Mouse (Mus musculus) lung, embryonic 15.5 days (tissue): ENCODE results near the gene Foxn2. TPM values are rescaled to one million over a fixed set of nuclear protein-coding genes. Genes with fewer than 3 reads are reported as not detected.
A peak's percentile ranks its signal among the peaks of the same experiment; 100 is the strongest.

Source experiments
- ATAC-seq: fragments of 200-750 bp; cut with Nextera tagmentation; 2 replicates; pipeline ENCODE4 v1.8.0; 2017; ENCODE audit warnings: moderate number of reproducible peaks, borderline replicate concordance; ENCODE audit not compliant: low FRiP score, low TSS enrichment; ENCODE audit errors: extremely low read depth
- H3K27ac ChIP-seq: fragments of 300-500 bp; sonication (generic); 2 replicates; pipeline ENCODE4 v1.5.1; 2015; ENCODE audit warnings: moderate library complexity, mild to moderate bottlenecking, inconsistent platforms
- H3K27me3 ChIP-seq: fragments of 300-500 bp; sonication (generic); 2 replicates; pipeline ENCODE4 v1.6.1; 2015; ENCODE audit warnings: inconsistent platforms
- H3K36me3 ChIP-seq: fragments of 300-500 bp; sonication (generic); 2 replicates; pipeline ENCODE4 v1.6.1; 2015; ENCODE audit warnings: inconsistent platforms
- H3K4me1 ChIP-seq: fragments of 300-500 bp; sonication (generic); 2 replicates; pipeline ENCODE4 v1.6.1; 2015; ENCODE audit warnings: inconsistent platforms
- H3K4me2 ChIP-seq: fragments of 300-500 bp; sonication (generic); 2 replicates; pipeline ENCODE4 v1.6.1; 2015; ENCODE audit warnings: inconsistent platforms, mild to moderate bottlenecking, moderate library complexity
- H3K4me3 ChIP-seq: fragments of 300-500 bp; sonication (generic); 2 replicates; pipeline ENCODE4 v1.5.1; 2015; ENCODE audit warnings: mild to moderate bottlenecking, inconsistent platforms
- H3K9ac ChIP-seq: fragments of 300-500 bp; sonication (generic); 2 replicates; pipeline ENCODE4 v1.6.1; 2015; ENCODE audit warnings: inconsistent platforms
- H3K9me3 ChIP-seq: fragments of 300-500 bp; sonication (generic); 2 replicates; pipeline ENCODE4 v1.6.1; 2016; ENCODE audit warnings: inconsistent platforms
- WGBS: fragments of 180-500 bp; shearing (Covaris S2); methylation state at CpG from one replicate; pipeline ENCODE4 v1.1.7; 2015; 5-methylcytosine and 5-hydroxymethylcytosine counted together
- polyA plus RNA-seq: library from polyadenylated mRNA; unstranded; fragments of >200 nt; fragmentation: Nextera tagmentation; extraction: Ambion mirVana; gene quantifications from 2 replicates; pipeline ENCODE4 v1.2.1, GENCODE M21; 2015

Foxn2 gene
- polyA plus RNA-seq, 1 experiment from 2014 or later, result 20.5 TPM

GRCm38 (mm10) chr17:88498090-88498682 lies 57.7 kb downstream of the Foxn2 start:
- no peak for ATAC-seq
- WGBS, result 81% methylated on average over 5 of the region's 5 CpGs
- H3K9ac ChIP-seq, result no peak overlapping the region
- no peaks in the 10 kb centered on the region for H3K9me3 ChIP-seq
- no peak overlapping the region for H3K27ac ChIP-seq
- H3K27me3 ChIP-seq, result no peaks in the 10 kb centered on the region
- H3K4me1 ChIP-seq, result peaks cover 15% of the 10 kb centered on the region
- no peak overlapping the region for H3K4me2 ChIP-seq
- H3K36me3 ChIP-seq, result peaks cover 5% of the 10 kb centered on the region; the same call in 1 of the 2 replicates
- H3K4me3 ChIP-seq, result no peak overlapping the region

GRCm38 (mm10) chr17:88504056-88504455 lies 63.5 kb downstream of the Foxn2 start:
- no peak overlapping the region for H3K9ac ChIP-seq
- H3K9me3 ChIP-seq, result no peaks in the 10 kb centered on the region
- no peaks in the 10 kb centered on the region for H3K27me3 ChIP-seq
- H3K4me1 ChIP-seq, result peaks cover 27% of the 10 kb centered on the region
- H3K36me3 ChIP-seq, result peaks cover 5% of the 10 kb centered on the region; the same call in 1 of the 2 replicates
- H3K4me3 ChIP-seq, result no peak overlapping the region
- H3K27ac ChIP-seq, result peak overlapping the region; percentile 75
- no peak overlapping the region for H3K4me2 ChIP-seq
- WGBS, result 77% methylated on average over 13 of the region's 13 CpGs
- 0 out of 2 replicates have a peak, but pooled peaks have one; percentile 27 for ATAC-seq

GRCm38 (mm10) chr17:88505275-88505723 lies 64.8 kb downstream of the Foxn2 start:
- H3K36me3 ChIP-seq, result no peaks in the 10 kb centered on the region
- WGBS, result 26% methylated on average over 10 of the region's 10 CpGs
- H3K9me3 ChIP-seq, result no peaks in the 10 kb centered on the region
- 0 out of 2 replicates have a peak overlapping the region, but pooled peaks have one; percentile 6 for H3K4me2 ChIP-seq
- no peak; the same call in 1 of the 2 replicates for ATAC-seq
- no peak overlapping the region for H3K4me3 ChIP-seq
- no peaks in the 10 kb centered on the region for H3K27me3 ChIP-seq
- H3K27ac ChIP-seq, result peak overlapping the region; percentile 83
- peaks cover 32% of the 10 kb centered on the region for H3K4me1 ChIP-seq
- no peak overlapping the region for H3K9ac ChIP-seq

- peak overlapping the region; percentile 83; the same call in 1 of the 2 replicates for H3K27ac ChIP-seq
- H3K9ac ChIP-seq, result no peak overlapping the region
- H3K36me3 ChIP-seq, result no peaks in the 10 kb centered on the region
- H3K4me2 ChIP-seq, result no peak overlapping the region
- no peaks in the 10 kb centered on the region for H3K9me3 ChIP-seq
- H3K4me3 ChIP-seq, result no peak overlapping the region
- no peak for ATAC-seq
- 85% methylated on average over 15 of the region's 15 CpGs for WGBS
- H3K4me1 ChIP-seq, result peaks cover 37% of the 10 kb centered on the region
- H3K27me3 ChIP-seq, result no peaks in the 10 kb centered on the region
Measured at GRCm38 (mm10) chr17:88505941-88506340, 65.4 kb downstream of the Foxn2 start.

GRCm38 (mm10) chr17:88507376-88507775 lies 66.9 kb downstream of the Foxn2 start:
- H3K4me1 ChIP-seq, result peaks cover 39% of the 10 kb centered on the region
- ATAC-seq, result no peak
- no peak overlapping the region for H3K4me2 ChIP-seq
- H3K9me3 ChIP-seq, result no peaks in the 10 kb centered on the region
- no peaks in the 10 kb centered on the region for H3K36me3 ChIP-seq
- no peak overlapping the region for H3K9ac ChIP-seq
- no peak overlapping the region for H3K4me3 ChIP-seq
- no peaks in the 10 kb centered on the region for H3K27me3 ChIP-seq
- H3K27ac ChIP-seq, result no peak overlapping the region
- WGBS, result 68% methylated on average over 10 of the region's 10 CpGs

- ATAC-seq, result peak; percentile 72; the same call in 1 of the 2 replicates
- no peaks in the 10 kb centered on the region for H3K27me3 ChIP-seq
- peaks cover 38% of the 10 kb centered on the region for H3K4me1 ChIP-seq
- H3K9ac ChIP-seq, result 0 out of 2 replicates have a peak overlapping the region, but pooled peaks have one; percentile 24
- H3K4me2 ChIP-seq, result peak overlapping the region; percentile 44
- H3K9me3 ChIP-seq, result no peaks in the 10 kb centered on the region
- no peaks in the 10 kb centered on the region for H3K36me3 ChIP-seq
- no peak overlapping the region for H3K4me3 ChIP-seq
- WGBS, result 18% methylated on average over 12 of the region's 12 CpGs
- H3K27ac ChIP-seq, result peak overlapping the region; percentile 49
Measured at GRCm38 (mm10) chr17:88508846-88509508, 68.5 kb downstream of the Foxn2 start.

- ATAC-seq, result no peak
Measured at GRCm38 (mm10) chr17:88509999-88510398, 69.5 kb downstream of the Foxn2 start.

GRCm38 (mm10) chr17:88511095-88511551 lies 70.6 kb downstream of the Foxn2 start:
- no peak overlapping the region for H3K4me3 ChIP-seq
- peak overlapping the region; percentile 35 for H3K4me2 ChIP-seq
- H3K36me3 ChIP-seq, result no peaks in the 10 kb centered on the region
- no peaks in the 10 kb centered on the region for H3K9me3 ChIP-seq
- 18% methylated on average over 10 of the region's 10 CpGs for WGBS
- H3K4me1 ChIP-seq, result peaks cover 20% of the 10 kb centered on the region
- H3K27ac ChIP-seq, result peak overlapping the region; percentile 67; the same call in 1 of the 2 replicates
- no peaks in the 10 kb centered on the region for H3K27me3 ChIP-seq
- no peak overlapping the region for H3K9ac ChIP-seq
- ATAC-seq, result peak; percentile 44

More at GRCm38 (mm10) chr17:88509999-88510398, 69.5 kb downstream of the Foxn2 start:
- H3K4me1 ChIP-seq, result peaks cover 32% of the 10 kb centered on the region
- 72% methylated on average over 3 of the region's 3 CpGs for WGBS
- no peaks in the 10 kb centered on the region for H3K36me3 ChIP-seq
- no peak overlapping the region for H3K27ac ChIP-seq
- no peaks in the 10 kb centered on the region for H3K27me3 ChIP-seq
- H3K9me3 ChIP-seq, result no peaks in the 10 kb centered on the region
- H3K9ac ChIP-seq, result no peak overlapping the region
- no peak overlapping the region for H3K4me3 ChIP-seq
- no peak overlapping the region for H3K4me2 ChIP-seq

- Histone ChIP-seq H3K4me3 (no peak overlapping the region), H3K9ac (no peak overlapping the region), H3K27me3 (no peaks in the 10 kb centered on the region), H3K9me3 (no peaks in the 10 kb centered on the region), H3K4me1 (no peaks in the 10 kb centered on the region), H3K27ac (no peak overlapping the region), H3K36me3 (no peaks in the 10 kb centered on the region), H3K4me2 (no peak overlapping the region)
- no peak for ATAC-seq
- WGBS, result 72% methylated on average over 7 of the region's 7 CpGs
Measured at GRCm38 (mm10) chr17:88516477-88516876, 76.0 kb downstream of the Foxn2 start.

GRCm38 (mm10) chr17:88527781-88528180 lies 87.3 kb downstream of the Foxn2 start:
- Histone ChIP-seq H3K9ac (no peak overlapping the region), H3K27me3 (no peaks in the 10 kb centered on the region), H3K36me3 (no peaks in the 10 kb centered on the region), H3K4me3 (no peak overlapping the region), H3K4me2 (no peak overlapping the region), H3K4me1 (peaks cover 12% of the 10 kb centered on the region; the same call in 1 of the 2 replicates), H3K9me3 (no peaks in the 10 kb centered on the region), H3K27ac (no peak overlapping the region)
- ATAC-seq, result no peak
- 10% methylated on average over 2 of the region's 2 CpGs for WGBS

GRCm38 (mm10) chr17:88529519-88530235 lies 89.2 kb downstream of the Foxn2 start, which contains the start of gene Ppp1r21:
Gene Ppp1r21, plus strand, starts transcription at chr17:88530118.
- WGBS, result 6% methylated on average over 40 of the region's 49 CpGs

More at GRCm38 (mm10) chr17:88529519-88530235, 89.2 kb downstream of the Foxn2 start, which contains the start of gene Ppp1r21:
- H3K4me1 ChIP-seq, result peaks cover 12% of the 10 kb centered on the region; the same call in 1 of the 2 replicates
- peak; percentile 96 for ATAC-seq
- no peaks in the 10 kb centered on the region for H3K9me3 ChIP-seq
- H3K4me2 ChIP-seq, result peak within 1 kb of the TSS; percentile 74
- no peaks in the 10 kb centered on the region for H3K27me3 ChIP-seq
- H3K27ac ChIP-seq, result peak within 1 kb of the TSS; percentile 58
- no peaks in the 10 kb centered on the region for H3K36me3 ChIP-seq
- peak within 1 kb of the TSS; percentile 59 for H3K9ac ChIP-seq
- peak within 1 kb of the TSS; percentile 79 for H3K4me3 ChIP-seq
